Mouse (Mus musculus) embryonic facial prominence, embryonic 15.5 days (tissue): ENCODE data around the gene Trim2. TPM values are rescaled to one million over a fixed set of nuclear protein-coding genes. Genes with fewer than 3 reads are reported as not detected.
A peak's percentile ranks its signal among the peaks of the same experiment; 100 is the strongest.

Experiments used
- ATAC-seq: fragments of 200-750 bp; cut with Nextera tagmentation; 2 replicates; pipeline ENCODE4 v1.8.0; 2017; ENCODE audit warnings: low read depth, moderate TSS enrichment; ENCODE audit not compliant: insufficient number of reproducible peaks, low FRiP score, low TSS enrichment
- H3K27ac ChIP-seq: fragments of 300-500 bp; sonication (generic); replicated peaks from 2 replicates; pipeline ENCODE4 v1.5.1; 2015; ENCODE audit warnings: mild to moderate bottlenecking, inconsistent platforms
- H3K27me3 ChIP-seq: fragments of 300-500 bp; sonication (generic); 2 replicates; pipeline ENCODE4 v1.6.1; 2015; ENCODE audit warnings: inconsistent platforms
- H3K36me3 ChIP-seq: fragments of 300-500 bp; sonication (generic); 2 replicates; pipeline ENCODE4 v1.6.1; 2015; ENCODE audit warnings: mild to moderate bottlenecking, inconsistent platforms
- H3K4me1 ChIP-seq: fragments of 300-500 bp; sonication (generic); 2 replicates; pipeline ENCODE4 v1.6.1; 2015; ENCODE audit warnings: inconsistent platforms
- H3K4me2 ChIP-seq: fragments of 300-500 bp; sonication (generic); replicated peaks from 2 replicates; pipeline ENCODE4 v1.6.1; 2015; ENCODE audit warnings: mild to moderate bottlenecking, inconsistent platforms
- H3K4me3 ChIP-seq: fragments of 300-500 bp; sonication (generic); replicated peaks from 2 replicates; pipeline ENCODE4 v1.5.1; 2015; ENCODE audit warnings: mild to moderate bottlenecking, inconsistent platforms
- H3K9ac ChIP-seq: fragments of 300-500 bp; sonication (generic); 2 replicates; pipeline ENCODE4 v1.6.1; 2015; ENCODE audit warnings: inconsistent platforms
- H3K9me3 ChIP-seq: fragments of 300-500 bp; sonication (generic); replicated peaks from 2 replicates; pipeline ENCODE4 v1.6.1; 2016; ENCODE audit warnings: inconsistent platforms
- WGBS: fragments of 180-500 bp; shearing (Covaris S2); methylation state at CpG from one replicate; pipeline ENCODE4 v1.1.7; 2015; 5-methylcytosine and 5-hydroxymethylcytosine counted together
- polyA plus RNA-seq: library from polyadenylated mRNA; unstranded; fragments of >200 nt; fragmentation: Nextera tagmentation; extraction: Ambion mirVana; gene quantifications from 2 replicates; pipeline ENCODE4 v1.2.1, GENCODE M21; 2015

The Trim2 gene
- polyA plus RNA-seq, 1 experiment from 2014 or later = 31.0 TPM

DNA sequence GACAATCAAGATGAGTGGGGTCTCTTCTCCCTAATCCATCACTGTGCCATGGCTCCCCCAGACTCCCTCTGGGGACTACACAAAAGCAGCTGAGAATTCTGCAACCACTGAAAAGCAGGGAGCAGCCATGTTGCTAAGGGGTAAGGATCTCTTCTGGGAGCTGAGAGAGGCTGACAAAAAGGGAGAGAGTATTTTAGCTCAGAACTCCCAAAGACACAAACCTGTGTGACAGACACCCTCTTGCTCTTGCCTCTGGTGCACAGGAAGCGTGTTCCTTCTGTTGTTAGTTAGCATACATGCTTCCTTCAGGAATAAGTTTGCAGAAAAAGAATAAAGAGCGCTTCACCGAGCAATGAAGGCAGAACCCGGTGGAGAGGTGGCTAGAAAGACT is 88.7 kb downstream of the Trim2 start:
- H3K9ac ChIP-seq = no peak overlapping the region
- H3K9me3 ChIP-seq = no peaks in the 10 kb centered on the region
- H3K4me3 ChIP-seq = no peak overlapping the region
- peaks cover 68% of the 10 kb centered on the region for H3K4me1 ChIP-seq
- no peaks in the 10 kb centered on the region for H3K27me3 ChIP-seq
- peak overlapping the region; percentile 15; the same call in 1 of the 2 replicates for H3K4me2 ChIP-seq
- H3K36me3 ChIP-seq = no peaks in the 10 kb centered on the region
- H3K27ac ChIP-seq = 0 out of 2 replicates have a peak overlapping the region, but pooled peaks have one; percentile 22
- no peak for ATAC-seq
- WGBS = 26% methylated on average over 4 of the region's 4 CpGs

- Histone ChIP-seq H3K4me3 (no peak overlapping the region), H3K27me3 (no peaks in the 10 kb centered on the region), H3K27ac (0 out of 2 replicates have a peak overlapping the region, but pooled peaks have one; percentile 22), H3K9me3 (no peaks in the 10 kb centered on the region), H3K4me2 (no peak overlapping the region), H3K4me1 (peaks cover 68% of the 10 kb centered on the region), H3K9ac (no peak overlapping the region), H3K36me3 (no peaks in the 10 kb centered on the region)
- no peak for ATAC-seq
- 79% methylated on average over 12 of the region's 12 CpGs for WGBS
Observed at GRCm38 (mm10) chr3:84217118-84217960, 89.3 kb downstream of the Trim2 start.

DNA sequence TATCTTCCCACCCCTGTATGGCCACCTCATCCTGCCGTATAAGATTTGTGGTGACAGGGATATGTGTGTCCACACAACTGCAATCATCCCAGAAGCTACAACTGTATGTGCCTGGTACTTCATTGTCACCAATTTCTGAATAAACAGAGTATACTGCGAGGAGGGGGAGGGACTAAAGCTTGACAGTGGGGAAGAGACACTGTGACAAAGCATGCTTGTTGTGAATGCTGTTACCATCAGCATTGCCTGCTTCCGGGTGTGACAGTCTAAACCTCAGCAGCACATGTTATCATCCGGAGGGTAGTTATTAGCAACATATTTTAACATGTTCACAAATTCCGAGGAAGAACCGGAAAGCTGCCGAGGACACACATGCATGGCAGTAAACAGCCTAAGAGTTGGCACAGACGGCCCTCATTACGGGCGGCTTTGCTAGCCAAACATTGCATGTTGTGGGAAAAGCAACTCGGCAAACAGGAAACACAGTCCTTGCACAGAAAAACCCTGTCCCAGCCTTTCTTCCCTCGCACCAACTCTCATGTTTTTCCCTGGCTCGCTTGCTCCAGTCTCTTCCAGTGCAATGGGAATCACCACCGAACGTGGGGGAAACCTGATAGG is 90.8 kb downstream of the Trim2 start:
- Histone ChIP-seq H3K9me3 (no peaks in the 10 kb centered on the region), H3K27me3 (no peaks in the 10 kb centered on the region), H3K36me3 (no peaks in the 10 kb centered on the region), H3K4me1 (peaks cover 62% of the 10 kb centered on the region), H3K9ac (no peak overlapping the region), H3K4me2 (peak overlapping the region; percentile 10; the same call in 1 of the 2 replicates), H3K4me3 (peak overlapping the region; percentile 0; the same call in 1 of the 2 replicates), H3K27ac (peak overlapping the region; percentile 72)
- WGBS = 42% methylated on average over 15 of the region's 15 CpGs
- no peak for ATAC-seq

DNA sequence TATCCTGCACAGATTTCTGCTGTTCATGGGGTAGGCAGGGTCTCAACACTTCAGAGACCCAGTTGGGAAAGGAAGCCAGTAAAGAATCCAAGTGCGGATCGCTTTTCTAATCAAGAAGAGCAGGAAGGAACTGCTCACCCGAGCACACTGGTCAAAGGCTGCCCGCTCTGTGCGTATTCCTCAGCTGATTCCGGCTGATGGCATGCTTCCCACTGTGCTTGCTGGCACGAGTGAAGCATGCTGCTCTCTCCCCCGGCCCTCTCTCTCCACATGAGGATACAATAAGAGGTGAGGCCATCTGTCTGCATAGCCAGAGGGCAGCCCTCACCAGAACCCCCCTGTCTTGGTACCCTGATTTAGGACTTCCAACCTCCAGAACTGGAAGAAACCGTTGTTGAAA is 91.4 kb downstream of the Trim2 start:
- no peaks in the 10 kb centered on the region for H3K36me3 ChIP-seq
- H3K4me1 ChIP-seq = peaks cover 56% of the 10 kb centered on the region
- H3K4me3 ChIP-seq = no peak overlapping the region
- 53% methylated on average over 9 of the region's 9 CpGs for WGBS
- no peaks in the 10 kb centered on the region for H3K9me3 ChIP-seq
- no peak overlapping the region for H3K27ac ChIP-seq
- H3K9ac ChIP-seq = no peak overlapping the region
- H3K4me2 ChIP-seq = no peak overlapping the region
- H3K27me3 ChIP-seq = no peaks in the 10 kb centered on the region
- no peak for ATAC-seq

- WGBS = 66% methylated on average over 6 of the region's 6 CpGs
- no peaks in the 10 kb centered on the region for H3K36me3 ChIP-seq
- no peak overlapping the region for H3K4me3 ChIP-seq
- no peaks in the 10 kb centered on the region for H3K27me3 ChIP-seq
- peaks cover 50% of the 10 kb centered on the region for H3K4me1 ChIP-seq
- no peak overlapping the region for H3K27ac ChIP-seq
- no peak for ATAC-seq
- H3K9me3 ChIP-seq = no peaks in the 10 kb centered on the region
- no peak overlapping the region for H3K9ac ChIP-seq
- H3K4me2 ChIP-seq = no peak overlapping the region
Observed at GRCm38 (mm10) chr3:84214501-84214900, 92.2 kb downstream of the Trim2 start.

GRCm38 (mm10) chr3:84211340-84211875 is 95.3 kb downstream of the Trim2 start:
- no peak for ATAC-seq
- no peaks in the 10 kb centered on the region for H3K27me3 ChIP-seq
- H3K4me3 ChIP-seq = no peak overlapping the region
- no peaks in the 10 kb centered on the region for H3K9me3 ChIP-seq
- no peak overlapping the region for H3K27ac ChIP-seq
- H3K4me2 ChIP-seq = no peak overlapping the region
- peaks cover 26% of the 10 kb centered on the region for H3K4me1 ChIP-seq
- peaks cover 1% of the 10 kb centered on the region; the same call in 1 of the 2 replicates for H3K36me3 ChIP-seq
- WGBS = 83% methylated on average over 7 of the region's 7 CpGs
- H3K9ac ChIP-seq = no peak overlapping the region

GRCm38 (mm10) chr3:84208917-84209513 is 97.7 kb downstream of the Trim2 start:
- WGBS = 58% methylated on average over 7 of the region's 7 CpGs
- ATAC-seq = peak; percentile 75
- no peak overlapping the region for H3K27ac ChIP-seq

GRCm38 (mm10) chr3:84208475-84208874 is 98.2 kb downstream of the Trim2 start:
- Histone ChIP-seq H3K4me3 (no peak overlapping the region), H3K36me3 (peaks cover 5% of the 10 kb centered on the region; the same call in 1 of the 2 replicates), H3K9me3 (no peaks in the 10 kb centered on the region), H3K27me3 (no peaks in the 10 kb centered on the region), H3K4me2 (no peak overlapping the region), H3K9ac (no peak overlapping the region), H3K4me1 (peaks cover 4% of the 10 kb centered on the region; the same call in 1 of the 2 replicates), H3K27ac (no peak overlapping the region)
- WGBS = 91% methylated on average over 7 of the region's 7 CpGs
- ATAC-seq = no peak

More at GRCm38 (mm10) chr3:84208917-84209513, 97.7 kb downstream of the Trim2 start:
- H3K4me3 ChIP-seq = no peak overlapping the region
- H3K4me2 ChIP-seq = no peak overlapping the region
- H3K9ac ChIP-seq = no peak overlapping the region
- no peaks in the 10 kb centered on the region for H3K27me3 ChIP-seq
- H3K36me3 ChIP-seq = peaks cover 5% of the 10 kb centered on the region; the same call in 1 of the 2 replicates
- peaks cover 4% of the 10 kb centered on the region; the same call in 1 of the 2 replicates for H3K4me1 ChIP-seq
- H3K9me3 ChIP-seq = no peaks in the 10 kb centered on the region

GRCm38 (mm10) chr3:84207366-84207765 is 99.3 kb downstream of the Trim2 start:
- H3K27ac ChIP-seq = no peak overlapping the region
- WGBS = 60% methylated on average over 2 of the region's 2 CpGs
- H3K36me3 ChIP-seq = peaks cover 5% of the 10 kb centered on the region; the same call in 1 of the 2 replicates
- no peak for ATAC-seq
- H3K4me1 ChIP-seq = peaks cover 4% of the 10 kb centered on the region; the same call in 1 of the 2 replicates
- no peaks in the 10 kb centered on the region for H3K27me3 ChIP-seq
- no peak overlapping the region for H3K4me2 ChIP-seq
- no peaks in the 10 kb centered on the region for H3K9me3 ChIP-seq
- H3K4me3 ChIP-seq = no peak overlapping the region
- no peak overlapping the region for H3K9ac ChIP-seq

GRCm38 (mm10) chr3:84206106-84206505 is 100.6 kb downstream of the Trim2 start:
- Histone ChIP-seq H3K27me3 (no peaks in the 10 kb centered on the region), H3K9ac (no peak overlapping the region), H3K9me3 (no peaks in the 10 kb centered on the region), H3K4me3 (no peak overlapping the region), H3K27ac (no peak overlapping the region), H3K36me3 (peaks cover 5% of the 10 kb centered on the region; the same call in 1 of the 2 replicates), H3K4me2 (no peak overlapping the region), H3K4me1 (peaks cover 4% of the 10 kb centered on the region; the same call in 1 of the 2 replicates)
- WGBS = 85% methylated on average over 3 of the region's 3 CpGs
- ATAC-seq = no peak

GRCm38 (mm10) chr3:84205650-84206049 is 101.0 kb downstream of the Trim2 start:
- Histone ChIP-seq H3K9me3 (no peaks in the 10 kb centered on the region), H3K36me3 (peaks cover 5% of the 10 kb centered on the region; the same call in 1 of the 2 replicates), H3K27ac (no peak overlapping the region), H3K4me1 (peaks cover 5% of the 10 kb centered on the region; the same call in 1 of the 2 replicates), H3K9ac (no peak overlapping the region), H3K4me3 (no peak overlapping the region), H3K4me2 (no peak overlapping the region), H3K27me3 (no peaks in the 10 kb centered on the region)
- WGBS = 77% methylated on average over 6 of the region's 6 CpGs
- ATAC-seq = no peak
